Mouse (Mus musculus): ENCODE results near the gene Dhps.
A peak's percentile ranks its signal among the peaks of the same experiment; 100 is the strongest.

DNA sequence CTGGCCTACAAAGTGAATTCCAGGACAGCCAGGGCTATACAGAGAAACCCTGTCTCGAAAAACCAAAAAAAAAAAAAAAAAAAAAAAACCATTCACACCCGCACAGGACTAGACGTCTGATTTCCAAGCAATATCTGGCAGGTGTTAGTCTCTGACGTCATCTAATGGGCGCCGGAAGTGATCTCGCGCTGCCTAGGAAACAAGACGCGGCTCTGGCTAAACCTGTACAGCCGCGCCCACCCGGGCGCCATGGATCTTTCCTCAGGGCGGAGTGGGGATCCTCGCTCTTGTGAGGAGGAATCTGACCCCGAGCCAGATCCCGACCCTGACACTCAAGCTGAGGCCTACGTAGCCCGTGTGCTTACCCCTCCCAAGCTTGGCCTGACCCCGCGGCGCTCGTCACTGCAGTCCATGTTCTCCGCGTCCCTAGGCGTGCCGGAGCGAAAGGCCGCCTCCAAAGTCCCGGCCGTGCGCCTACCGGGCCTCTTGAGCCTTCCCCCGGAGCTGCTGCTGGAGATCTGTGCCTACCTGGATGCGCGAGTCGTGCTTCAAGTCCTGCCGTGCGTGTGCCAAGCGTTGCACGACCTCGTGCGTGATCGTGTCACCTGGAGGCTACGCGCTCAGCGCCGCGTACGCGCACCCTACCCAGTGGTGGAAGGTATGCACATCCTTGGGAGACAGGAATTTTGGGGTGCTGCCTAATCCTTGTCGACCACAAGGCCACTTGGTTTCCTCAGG lies 11.5 kb upstream of the Dhps start, which contains the start of gene Fbxw9:
- TF ChIP-seq CTCF (IDR thresholded peaks at IDR 0.05; ENCODE audit: borderline replicate concordance, insufficient read depth, low read length) = no peak
- peak; percentile 43 for TF ChIP-seq POLR2A (IDR thresholded peaks at IDR 0.05; ENCODE audit: low read depth, low read length)

Data from embryonic fibroblast, embryonic 13.5 days (primary cell).